ENCODE assay signal across 8 mouse cellular contexts in the genomic region with DNA sequence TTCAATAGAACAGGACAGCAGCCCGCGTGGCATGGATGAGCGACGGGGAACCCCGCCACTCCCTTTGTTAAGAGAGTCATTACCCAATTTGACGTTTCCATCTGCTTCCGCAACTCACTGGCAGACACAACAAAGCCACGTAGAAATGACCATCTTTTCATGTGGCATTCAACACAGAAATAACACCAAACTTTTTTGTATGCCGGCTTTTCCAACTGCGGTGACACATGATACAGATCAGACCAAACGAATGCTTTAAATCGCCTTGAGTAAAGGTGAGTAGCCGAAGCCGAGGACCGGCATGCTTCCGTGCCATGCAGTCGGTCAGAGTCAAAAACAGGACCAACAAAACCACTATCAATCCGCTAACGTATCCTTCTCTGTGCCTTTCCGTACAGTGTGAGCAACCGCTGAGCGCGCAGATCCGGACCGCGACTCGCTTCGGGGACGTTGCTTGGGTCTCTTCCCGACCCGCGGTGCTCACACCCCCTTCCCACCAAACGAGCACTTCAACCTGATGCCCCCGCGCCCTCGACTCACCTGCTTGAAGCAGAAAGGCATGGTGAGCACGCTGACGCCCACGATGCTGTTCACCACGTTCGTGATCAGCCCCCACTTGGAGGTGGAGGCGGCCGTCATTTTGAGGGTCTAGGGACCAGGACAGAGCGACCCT. TPM values are rescaled to one million over a fixed set of nuclear protein-coding genes. Genes with fewer than 3 reads are reported as not detected.
DNase-seq lines count a peak whose midpoint lies in the region; ATAC-seq and TF ChIP-seq lines count a peak whose summit lies in the region.

No protein-coding gene starts in this region.

- H3K4me3 ChIP-seq in bone marrow macrophage, adult 2 months (ENCODE audit: insufficient read depth, low read length): peak overlapping the region; percentile 86
- H3K4me3 ChIP-seq in forebrain, embryonic 15.5 days: peak overlapping the region; percentile 86
- peak overlapping the region; percentile 93 for H3K4me3 ChIP-seq in limb, embryonic 10.5 days

- H3K27me3 ChIP-seq in forebrain, embryonic 15.5 days: no peaks in the 10 kb centered on the region
- no peaks in the 10 kb centered on the region for H3K27me3 ChIP-seq in limb, embryonic 10.5 days (ENCODE audit: low read depth, poor library complexity, severe bottlenecking)

- under 1% methylated on average over 44 of the region's 44 CpGs for WGBS in forebrain, embryonic 15.5 days
- WGBS in limb, embryonic 10.5 days: under 1% methylated on average over 44 of the region's 44 CpGs

- H3K9ac ChIP-seq in forebrain, embryonic 15.5 days (replicated peaks): peak overlapping the region; percentile 75

- peak overlapping the region; percentile 80 for H3K27ac ChIP-seq in bone marrow macrophage, adult 2 months (ENCODE audit: insufficient read depth, low read depth, low read length)
- H3K27ac ChIP-seq in forebrain, embryonic 15.5 days (replicated peaks): peak overlapping the region; percentile 82
- peak overlapping the region; percentile 89 for H3K27ac ChIP-seq in limb, embryonic 10.5 days

- TF ChIP-seq CTCF in bone marrow macrophage, adult 2 months (IDR thresholded peaks at IDR 0.05; ENCODE audit: low read depth, low read length): no peak

- no peaks in the 10 kb centered on the region for H3K9me3 ChIP-seq in forebrain, embryonic 15.5 days
- H3K9me3 ChIP-seq in limb, embryonic 10.5 days (replicated peaks): no peaks in the 10 kb centered on the region

- peak overlapping the region; percentile 56 for H3K4me2 ChIP-seq in forebrain, embryonic 15.5 days (replicated peaks)

- no peaks in the 10 kb centered on the region for H3K36me3 ChIP-seq in forebrain, embryonic 15.5 days
- H3K36me3 ChIP-seq in limb, embryonic 10.5 days: peaks cover 19% of the 10 kb centered on the region; the same call in 1 of the 2 replicates

- ATAC-seq in forebrain, embryonic 15.5 days (replicated peaks): peak; percentile 57

- no peak for TF ChIP-seq POLR2A in bone marrow macrophage, adult 2 months (IDR thresholded peaks at IDR 0.05; ENCODE audit: borderline replicate concordance, low read depth, low read length)

- H3K4me1 ChIP-seq in bone marrow macrophage, adult 2 months (ENCODE audit: control insufficient read depth, insufficient read depth, low read length): peaks cover 20% of the 10 kb centered on the region
- peaks cover 16% of the 10 kb centered on the region for H3K4me1 ChIP-seq in forebrain, embryonic 15.5 days
- peaks cover 26% of the 10 kb centered on the region for H3K4me1 ChIP-seq in limb, embryonic 10.5 days

- peak; percentile 37 for DNase-seq in spleen, adult 12 weeks (ENCODE audit: low spot score)
- no peak for DNase-seq in spleen, postnatal 4 days (ENCODE audit: low spot score in 2 of 2)
- DNase-seq in limb, embryonic 10.5 days (ENCODE audit: low spot score): no peak
- DNase-seq in mesoderm, embryonic 11.5 days (ENCODE audit: low read depth, low spot score): peak; percentile 54
- peak; percentile 61 for DNase-seq in testis, postnatal 10 days (ENCODE audit: low spot score)
- no peak for DNase-seq in urinary bladder, adult 2 months (ENCODE audit: low spot score)

RNA-seq across cellular contexts. Expression of a gene that starts 0.6 kb away (rescaled TPM):
- 50.1 and 60.0 TPM in 2 replicates for polyA plus RNA-seq in bone marrow macrophage, adult 2 months (2012; ENCODE audit: insufficient read depth, insufficient read length, missing spikeins)
- 97.7 and 98.9 TPM in 2 replicates for polyA plus RNA-seq in forebrain, embryonic 15.5 days (2015; fragmentation: Nextera tagmentation; extraction: Ambion mirVana)
- 99.6 and 99.8 TPM in 2 replicates for polyA plus RNA-seq in limb, embryonic 10.5 days (2016; fragmentation: Nextera tagmentation; extraction: Ambion mirVana)
- 60.0 and 72.0 TPM in 2 replicates for polyA plus RNA-seq in urinary bladder, adult 2 months (2012; rRNA removed)

RNA-seq across cellular contexts. Expression of a gene that starts 51.8 kb away (rescaled TPM):
- 21.1 and 37.7 TPM in 2 replicates for polyA plus RNA-seq in bone marrow macrophage, adult 2 months (2012; ENCODE audit: insufficient read depth, insufficient read length, missing spikeins)
- 49.7 and 56.9 TPM in 2 replicates for polyA plus RNA-seq in forebrain, embryonic 15.5 days (2015; fragmentation: Nextera tagmentation; extraction: Ambion mirVana)
- polyA plus RNA-seq in limb, embryonic 10.5 days (2016; fragmentation: Nextera tagmentation; extraction: Ambion mirVana): 78.5 and 83.8 TPM in 2 replicates
- polyA plus RNA-seq in urinary bladder, adult 2 months (2012; rRNA removed): 47.2 and 49.0 TPM in 2 replicates

RNA-seq across cellular contexts. Expression of a gene that starts 52.0 kb away (rescaled TPM):
- polyA plus RNA-seq in bone marrow macrophage, adult 2 months (2012; ENCODE audit: insufficient read depth, insufficient read length, missing spikeins): 20.2 and 21.8 TPM in 2 replicates
- 18.7 and 21.9 TPM in 2 replicates for polyA plus RNA-seq in forebrain, embryonic 15.5 days (2015; fragmentation: Nextera tagmentation; extraction: Ambion mirVana)
- polyA plus RNA-seq in limb, embryonic 10.5 days (2016; fragmentation: Nextera tagmentation; extraction: Ambion mirVana): 21.4 and 23.0 TPM in 2 replicates
- polyA plus RNA-seq in urinary bladder, adult 2 months (2012; rRNA removed): 36.5 and 38.5 TPM in 2 replicates

Comparison
In these comparisons a context has a peak if more than half of its experiments do, and no peak if none do; other contexts are left out.
1. DNase-seq: peak in spleen, adult 12 weeks (single experiment), mesoderm, embryonic 11.5 days (single experiment) and testis, postnatal 10 days (single experiment); none in spleen, postnatal 4 days (0 of 2), limb, embryonic 10.5 days (single experiment) and urinary bladder, adult 2 months (single experiment).
2. Peak in every context shown above with its lines, with median percentiles within 50 percentile points of each other: H3K27ac ChIP-seq and H3K4me3 ChIP-seq.